Mouse (Mus musculus) G1E (cell line): ENCODE measurements at regions not wholly inside any gene's neighbourhood (a gene's known extent, or its start where the extent isn't known, plus 50 kb on each side); places are given as distances from the start of the nearest gene placed in this dataset.

Experiments used
- CTCF ChIP-seq: IDR thresholded peaks from 2 replicates; pipeline ENCODE4 v1.5.1; 2012; ENCODE audit warnings: low read depth, low read length, inconsistent platforms, mixed read lengths
- GATA1 ChIP-seq: IDR thresholded peaks from 2 replicates; pipeline ENCODE4 v1.6.1; 2012; ENCODE audit warnings: borderline replicate concordance, low read length, inconsistent platforms, mixed read lengths
- TAL1 ChIP-seq: conservative IDR thresholded peaks from 2 replicates; pipeline ENCODE4 v1.6.1; 2012; ENCODE audit warnings: low read depth, low read length, inconsistent platforms, mixed read lengths

DNA sequence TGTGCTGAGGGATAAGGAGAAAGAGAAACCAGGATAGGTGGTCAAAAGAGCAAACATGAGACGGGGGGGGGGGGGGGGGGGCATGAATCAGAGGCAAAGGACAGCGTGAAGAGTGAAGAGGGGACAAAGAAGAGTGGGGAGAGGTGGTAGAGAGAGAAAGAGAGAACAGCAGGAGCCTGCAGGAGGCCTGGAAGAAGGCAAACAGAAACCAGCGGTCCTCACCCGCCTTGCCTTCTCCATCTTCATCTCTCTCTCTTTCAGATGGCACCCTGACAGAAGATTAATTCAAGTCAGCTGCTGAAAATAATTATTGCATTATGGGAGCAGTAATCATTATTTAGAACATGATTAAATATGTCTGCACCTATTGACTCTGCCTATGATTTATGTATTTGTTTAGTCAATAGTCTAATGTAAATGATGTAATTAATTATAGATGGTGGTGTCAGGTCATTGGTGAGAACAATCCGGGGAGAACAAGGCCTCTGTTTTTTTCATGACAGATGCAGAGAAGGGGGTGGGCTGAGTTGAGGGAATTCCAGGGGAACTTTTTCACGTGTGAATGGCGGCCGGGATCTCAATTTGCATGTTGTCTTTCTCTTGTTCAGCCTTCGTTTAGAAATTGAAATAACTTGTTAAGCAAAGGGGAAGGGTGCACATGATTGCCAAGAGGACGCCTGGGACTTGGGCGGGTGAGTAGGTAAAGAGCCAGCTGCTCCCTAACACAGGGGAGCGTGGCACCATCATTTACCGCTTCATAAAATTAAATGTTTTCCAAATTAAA is 74.3 kb downstream of the Nkx6-1 start:
- TF ChIP-seq CTCF (no peak), TAL1 (no peak), GATA1 (no peak)
